Mouse (Mus musculus): ENCODE measurements around the gene Slc9a3. TPM values are rescaled to one million over a fixed set of nuclear protein-coding genes. Genes with fewer than 3 reads are reported as not detected.

The Slc9a3 gene
- total and polyA plus RNA-seq, 3 experiments, result not detected

DNA sequence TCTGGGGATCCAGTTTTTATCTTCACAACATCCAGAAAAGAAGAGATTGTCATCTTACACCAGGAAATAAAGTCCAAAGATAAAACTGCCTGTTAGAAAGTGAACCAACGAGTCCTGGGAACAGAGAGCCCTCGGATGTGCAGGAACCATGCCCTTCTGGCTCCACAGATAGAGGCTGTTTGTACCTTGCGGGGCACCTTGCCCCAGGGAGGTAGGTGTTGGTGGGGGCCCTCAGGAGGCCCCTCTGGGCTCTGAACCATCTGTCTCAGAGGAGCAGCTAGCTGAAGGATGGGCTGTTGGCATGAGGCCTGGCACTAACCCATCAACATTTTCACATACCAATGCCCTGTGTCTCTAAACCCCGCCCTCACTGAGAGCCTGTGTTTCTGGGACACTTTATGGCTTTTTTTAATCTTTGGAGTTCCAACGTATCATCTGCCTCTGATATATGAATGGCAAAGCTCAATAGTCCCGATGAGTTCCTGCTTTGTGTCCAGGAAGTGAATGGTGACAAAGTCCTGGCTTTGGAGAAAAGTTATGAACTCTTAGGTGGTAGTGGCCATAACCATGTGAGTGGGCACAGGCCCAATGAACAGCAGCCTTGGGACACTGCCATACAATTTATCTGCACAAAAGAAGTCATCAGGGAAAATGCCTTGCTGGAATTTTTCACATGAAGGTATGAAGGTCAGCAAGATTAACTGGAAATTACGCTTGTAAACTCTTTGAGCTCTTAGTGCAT, 17.8 kb downstream of the Slc9a3 start:
- peaks cover 0 to 4% of the 10 kb centered on the region in 2 experiments; a peak in 2 of 4 replicates for H3K4me1 ChIP-seq (ENCODE audit: control insufficient read depth in 1 of 2, insufficient read depth in 2 of 2)
- no peak overlapping the region for H3K4me3 ChIP-seq (replicated peaks in 1 of 3; ENCODE audit: low read depth in 2 of 3, low read length in 2 of 3, poor library complexity in 1 of 3)
- no peaks in the 10 kb centered on the region for H3K36me3 ChIP-seq (replicated peaks in 1 of 2; ENCODE audit: control insufficient read depth in 1 of 2, insufficient read depth in 1 of 2, low read length in 1 of 2)
- no peak for TF ChIP-seq CHD1 (IDR thresholded peaks at IDR 0.05; ENCODE audit: low read depth, low read length)
- no peak for TF ChIP-seq KAT2A (IDR thresholded peaks at IDR 0.05; ENCODE audit: insufficient replicate concordance, low read length)
- no peak for TF ChIP-seq MAFK (IDR thresholded peaks at IDR 0.05; ENCODE audit: insufficient replicate concordance, low read length)
- TF ChIP-seq ZKSCAN1 (IDR thresholded peaks at IDR 0.05; ENCODE audit: borderline replicate concordance, low read depth, low read length), result no peak
- TF ChIP-seq MEF2A (IDR thresholded peaks at IDR 0.05; ENCODE audit: borderline replicate concordance, low read depth, low read length), result no peak
- TF ChIP-seq EP300 (IDR thresholded peaks at IDR 0.05; ENCODE audit: low read length), result no peak
- TF ChIP-seq SMC3 (IDR thresholded peaks at IDR 0.05; ENCODE audit: low read depth, low read length), result no peak
- H3K4me2 ChIP-seq (ENCODE audit: insufficient read depth, low read depth, poor library complexity, severe bottlenecking), result no peak overlapping the region
- in situ Hi-C loops (cut with MboI; ENCODE audit: low pct_ligation_motif_present, low pct_unique_long_range_greater_than_20kb, low sequenced_read_pairs), result no loop called here
- no peaks in the 10 kb centered on the region for H3K9me3 ChIP-seq (replicated peaks; ENCODE audit: low read length)
- H3K27ac ChIP-seq (ENCODE audit: insufficient read depth, low read depth), result no peak overlapping the region
- no peaks in the 10 kb centered on the region for H3K27me3 ChIP-seq (replicated peaks)
- dilution Hi-C loops (cut with MboI; ENCODE audit: extremely low pct_ligation_motif_present, extremely low pct_unique_long_range_greater_than_20kb, low sequenced_read_pairs), result no loop called here
- H3K79me2 ChIP-seq (replicated peaks; ENCODE audit: control insufficient read depth, extremely low read depth, insufficient read depth, poor library complexity, severe bottlenecking), result no peaks in the 10 kb centered on the region
- no peak for DNase-seq (ENCODE audit: extremely low read depth)
- H3K9ac ChIP-seq (ENCODE audit: insufficient read depth, low read depth), result no peak overlapping the region

DNA sequence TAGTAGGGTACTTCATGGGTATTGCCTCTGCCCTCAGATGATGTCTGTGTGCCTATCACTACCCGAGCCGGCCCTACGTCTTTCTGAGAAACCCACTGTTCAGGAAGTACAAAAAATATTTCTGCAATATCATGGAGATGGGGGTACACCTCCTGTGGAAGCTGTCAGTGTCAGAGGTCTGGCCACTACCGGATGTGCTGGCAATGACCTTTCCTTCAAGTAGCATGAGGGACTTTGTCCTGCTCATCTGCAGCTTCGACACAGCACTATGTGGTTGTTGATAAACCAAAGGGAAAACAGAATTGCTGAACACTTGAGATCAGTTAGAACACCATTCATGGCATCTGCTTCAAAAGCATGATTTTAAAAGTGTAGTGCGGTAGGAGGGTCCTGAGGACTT, 19.5 kb downstream of the Slc9a3 start:
- in situ Hi-C loops (cut with MboI; ENCODE audit: low pct_ligation_motif_present, low pct_unique_long_range_greater_than_20kb, low sequenced_read_pairs) (no loop called here), dilution Hi-C loops (cut with MboI; ENCODE audit: extremely low pct_ligation_motif_present, extremely low pct_unique_long_range_greater_than_20kb, low sequenced_read_pairs) (no loop called here)
- Histone ChIP-seq H3K4me3 (replicated peaks in 1 of 3; ENCODE audit: low read depth in 2 of 3, low read length in 2 of 3, poor library complexity in 1 of 3) (no peak overlapping the region), H3K9me3 (replicated peaks; ENCODE audit: low read length) (no peaks in the 10 kb centered on the region), H3K36me3 (replicated peaks in 1 of 2; ENCODE audit: control insufficient read depth in 1 of 2, insufficient read depth in 1 of 2, low read length in 1 of 2) (no peaks in the 10 kb centered on the region), H3K27ac (ENCODE audit: insufficient read depth, low read depth) (no peak overlapping the region), H3K27me3 (replicated peaks) (no peaks in the 10 kb centered on the region), H3K79me2 (replicated peaks; ENCODE audit: control insufficient read depth, extremely low read depth, insufficient read depth, poor library complexity, severe bottlenecking) (no peaks in the 10 kb centered on the region), H3K4me1 (ENCODE audit: control insufficient read depth in 1 of 2, insufficient read depth in 2 of 2) (peaks cover 0 to 6% of the 10 kb centered on the region in 2 experiments; a peak in 2 of 4 replicates), H3K4me2 (ENCODE audit: insufficient read depth, low read depth, poor library complexity, severe bottlenecking) (no peak overlapping the region), H3K9ac (ENCODE audit: insufficient read depth, low read depth) (no peak overlapping the region)
- DNase-seq (ENCODE audit: extremely low read depth), result no peak
- TF ChIP-seq MAX (IDR thresholded peaks at IDR 0.05; ENCODE audit: low read length), result no peak
- no peak for TF ChIP-seq RAD21 (IDR thresholded peaks at IDR 0.05; ENCODE audit: low read depth, low read length)
- TF ChIP-seq RCOR1 (conservative IDR thresholded peaks at IDR 0.05; ENCODE audit: low read depth, low read length), result no peak
- no peak for TF ChIP-seq CHD2 (IDR thresholded peaks at IDR 0.05; ENCODE audit: low read length)
- TF ChIP-seq NELFE (IDR thresholded peaks at IDR 0.05; ENCODE audit: low read depth, low read length), result no peak
- TF ChIP-seq ZC3H11A (IDR thresholded peaks at IDR 0.05; ENCODE audit: low read depth, low read length), result no peak
- no peak for TF ChIP-seq POLR2A (IDR thresholded peaks at IDR 0.05; ENCODE audit: low read depth, low read length)
- no peak for TF ChIP-seq MYC (IDR thresholded peaks at IDR 0.05; ENCODE audit: low read depth, low read length)
